Mouse (Mus musculus) kidney, embryonic 16.5 days (tissue): ENCODE measurements around the gene Safb2. TPM values are rescaled to one million over a fixed set of nuclear protein-coding genes. Genes with fewer than 3 reads are reported as not detected.
"Not testable (repeated sequence)": the region's sequence is repeated elsewhere in the genome, so short reads cannot be mapped to it uniquely, and the experiment has no call there.

Source experiments
- ATAC-seq: fragments of 200-750 bp; cut with Nextera tagmentation; 2 replicates; pipeline ENCODE4 v1.8.0; 2017; ENCODE audit warnings: moderate TSS enrichment; ENCODE audit not compliant: low FRiP score, low TSS enrichment
- H3K27ac ChIP-seq: fragments of 300-500 bp; sonication (generic); 2 replicates; pipeline ENCODE4 v1.5.1; 2014; ENCODE audit warnings: low read length
- H3K27me3 ChIP-seq: fragments of 300-500 bp; sonication (generic); 2 replicates; pipeline ENCODE4 v1.6.1; 2014; ENCODE audit warnings: low read length, control low read depth, mixed read lengths; ENCODE audit not compliant: insufficient read depth
- H3K36me3 ChIP-seq: fragments of 300-500 bp; sonication (generic); 2 replicates; pipeline ENCODE4 v1.6.1; 2014; ENCODE audit warnings: low read length, control low read depth, mixed read lengths; ENCODE audit not compliant: insufficient read depth
- H3K4me1 ChIP-seq: fragments of 300-500 bp; sonication (generic); 2 replicates; pipeline ENCODE4 v1.6.1; 2014; ENCODE audit warnings: low read length, control low read depth, mixed read lengths; ENCODE audit not compliant: insufficient read depth
- H3K4me2 ChIP-seq: fragments of 300-500 bp; sonication (generic); replicated peaks from 2 replicates; pipeline ENCODE4 v1.6.1; 2014; ENCODE audit warnings: low read depth, low read length
- H3K4me3 ChIP-seq: fragments of 300-500 bp; sonication (generic); 2 replicates; pipeline ENCODE4 v1.5.1; 2014; ENCODE audit warnings: mild to moderate bottlenecking, low read length
- H3K9ac ChIP-seq: fragments of 300-500 bp; sonication (generic); replicated peaks from 2 replicates; pipeline ENCODE4 v1.6.1; 2014; ENCODE audit warnings: low read length
- H3K9me3 ChIP-seq: fragments of 300-500 bp; sonication (generic); 2 replicates; pipeline ENCODE4 v1.6.1; 2016; ENCODE audit warnings: low read length, control low read depth
- WGBS: fragments of 180-500 bp; shearing (Covaris S2); extraction: QIAGEN DNeasy Blood & Tissue Kit; methylation state at CpG from one replicate; pipeline ENCODE4 v1.1.7; 2014; 5-methylcytosine and 5-hydroxymethylcytosine counted together
- polyA plus RNA-seq: library from polyadenylated mRNA; unstranded; fragments of >200 nt; fragmentation: Nextera tagmentation; extraction: Ambion mirVana; gene quantifications from 2 replicates; pipeline ENCODE4 v1.2.1, GENCODE M21; 2015

The Safb2 gene
- polyA plus RNA-seq, 1 experiment from 2014 or later = 80.2 TPM

DNA sequence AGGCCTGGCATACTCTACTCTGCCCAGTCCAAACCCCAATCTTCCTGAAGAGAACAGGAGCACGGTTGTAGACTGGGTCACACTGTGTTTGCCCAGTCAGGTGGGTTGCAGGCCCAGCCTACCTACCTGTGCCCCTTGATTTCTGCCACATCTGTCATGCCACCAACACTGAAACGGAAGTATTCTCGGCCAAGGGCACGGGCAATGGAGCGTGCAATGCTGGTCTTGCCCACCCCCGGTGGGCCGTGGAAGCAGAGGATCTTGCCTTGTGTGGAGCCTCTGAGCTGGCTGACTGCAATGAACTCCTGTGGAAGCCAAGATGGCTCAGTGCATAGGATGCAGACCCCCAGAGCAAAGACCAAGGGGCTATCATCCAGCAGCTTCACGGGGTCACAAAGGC lies 33.2 kb upstream of the Safb2 start:
- no peaks in the 10 kb centered on the region for H3K27me3 ChIP-seq
- H3K4me2 ChIP-seq = no peak overlapping the region
- WGBS = 70% methylated on average over 8 of the region's 8 CpGs
- no peak overlapping the region for H3K27ac ChIP-seq
- no peak overlapping the region for H3K9ac ChIP-seq
- peaks cover 68% of the 10 kb centered on the region for H3K36me3 ChIP-seq
- no peak for ATAC-seq
- no peaks in the 10 kb centered on the region for H3K9me3 ChIP-seq
- no peak overlapping the region for H3K4me3 ChIP-seq
- H3K4me1 ChIP-seq = peaks cover 17% of the 10 kb centered on the region

GRCm38 (mm10) chr17:56616725-56617124 lies 32.3 kb upstream of the Safb2 start:
- Histone ChIP-seq H3K27ac (no peak overlapping the region), H3K4me3 (no peak overlapping the region), H3K9me3 (no peaks in the 10 kb centered on the region), H3K36me3 (peaks cover 64% of the 10 kb centered on the region), H3K27me3 (no peaks in the 10 kb centered on the region), H3K9ac (no peak overlapping the region), H3K4me1 (peaks cover 23% of the 10 kb centered on the region), H3K4me2 (no peak overlapping the region)
- 93% methylated on average over 3 of the region's 3 CpGs for WGBS
- no peak for ATAC-seq

GRCm38 (mm10) chr17:56615792-56616191 lies 31.4 kb upstream of the Safb2 start:
- H3K27ac ChIP-seq = no peak overlapping the region
- ATAC-seq = no peak
- 89% methylated on average over 4 of the region's 4 CpGs for WGBS
- no peaks in the 10 kb centered on the region for H3K9me3 ChIP-seq
- H3K9ac ChIP-seq = no peak overlapping the region
- H3K36me3 ChIP-seq = peaks cover 59% of the 10 kb centered on the region
- H3K4me1 ChIP-seq = peaks cover 24% of the 10 kb centered on the region
- H3K27me3 ChIP-seq = no peaks in the 10 kb centered on the region
- H3K4me3 ChIP-seq = no peak overlapping the region
- no peak overlapping the region for H3K4me2 ChIP-seq

- peaks cover 53% of the 10 kb centered on the region for H3K36me3 ChIP-seq
- peaks cover 27% of the 10 kb centered on the region for H3K4me1 ChIP-seq
- peak overlapping the region; percentile 93 for H3K9ac ChIP-seq
- no peaks in the 10 kb centered on the region for H3K27me3 ChIP-seq
- ATAC-seq = no peak
- no peaks in the 10 kb centered on the region for H3K9me3 ChIP-seq
- WGBS = 81% methylated on average over 11 of the region's 11 CpGs
- peak overlapping the region; percentile 76; the same call in 1 of the 2 replicates for H3K4me3 ChIP-seq
- peak overlapping the region; percentile 94 for H3K4me2 ChIP-seq
- H3K27ac ChIP-seq = no peak overlapping the region
Measured at GRCm38 (mm10) chr17:56615136-56615784, 30.9 kb upstream of the Safb2 start.

DNA sequence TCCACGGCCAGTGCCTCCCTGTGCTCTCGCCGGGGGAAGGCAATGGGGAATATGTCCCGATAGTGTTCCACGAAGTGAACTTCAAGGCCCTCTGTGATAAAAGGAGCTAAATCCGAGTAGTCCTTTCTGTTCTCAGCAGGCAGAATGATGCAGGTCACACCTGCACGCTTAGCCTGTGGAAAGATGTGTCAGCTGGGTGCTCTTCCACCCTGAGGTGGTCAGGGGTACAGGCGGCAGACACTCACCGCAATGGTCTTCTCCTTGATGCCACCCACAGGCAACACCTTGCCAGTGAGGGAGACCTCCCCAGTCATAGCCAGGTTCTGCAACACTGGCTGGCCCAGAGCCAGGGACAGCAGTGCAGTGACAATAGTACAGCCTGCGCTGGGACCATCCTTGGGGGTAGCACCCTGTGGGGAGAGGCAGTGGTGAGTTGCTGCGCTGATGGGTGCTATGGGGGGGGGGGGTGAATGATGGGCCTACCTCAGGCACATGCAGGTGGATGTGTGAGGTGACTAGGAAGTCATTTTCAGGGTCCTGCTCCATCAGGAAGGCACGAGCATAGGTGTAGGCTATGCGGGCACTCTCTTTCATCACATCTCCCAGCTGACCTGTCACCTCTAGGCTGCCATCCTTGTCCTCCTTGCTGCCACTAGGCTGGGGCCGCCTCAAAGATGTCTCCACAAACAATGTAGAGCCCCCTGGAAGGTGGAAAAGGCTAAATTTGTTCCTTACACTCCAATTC lies 30.2 kb upstream of the Safb2 start:
- Histone ChIP-seq H3K9me3 (no peaks in the 10 kb centered on the region), H3K27me3 (no peaks in the 10 kb centered on the region), H3K4me1 (peaks cover 29% of the 10 kb centered on the region), H3K36me3 (peaks cover 46% of the 10 kb centered on the region), H3K27ac (peak overlapping the region; percentile 86; the same call in 1 of the 2 replicates), H3K4me3 (peak overlapping the region; percentile 76), H3K9ac (peak overlapping the region; percentile 93), H3K4me2 (peak overlapping the region; percentile 94)
- ATAC-seq = no peak
- 22% methylated on average over 14 of the region's 14 CpGs for WGBS

DNA sequence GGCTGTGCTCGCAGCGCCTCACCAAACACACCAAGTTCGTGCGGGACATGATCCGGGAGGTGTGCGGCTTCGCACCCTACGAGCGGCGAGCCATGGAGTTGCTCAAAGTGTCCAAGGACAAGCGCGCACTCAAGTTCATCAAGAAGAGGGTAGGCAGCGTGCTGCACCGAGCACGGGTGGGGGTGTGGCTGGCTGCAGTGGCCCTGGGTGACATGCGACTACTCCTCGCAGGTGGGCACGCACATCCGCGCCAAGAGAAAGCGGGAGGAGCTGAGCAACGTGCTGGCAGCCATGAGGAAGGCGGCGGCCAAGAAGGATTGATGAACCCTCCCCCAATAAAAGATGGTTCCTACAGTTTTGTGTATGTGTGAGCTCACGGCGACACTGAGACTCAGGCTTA lies 29.5 kb upstream of the Safb2 start:
- 0% methylated on average over 26 of the region's 26 CpGs for WGBS
- H3K9me3 ChIP-seq, H3K27me3 ChIP-seq, ATAC-seq: not testable (repeated sequence)
- H3K27ac ChIP-seq = peak overlapping the region; percentile 86
- H3K4me1 ChIP-seq = peaks cover 29% of the 10 kb centered on the region
- H3K4me2 ChIP-seq = peak overlapping the region; percentile 94
- H3K4me3 ChIP-seq = peak overlapping the region; percentile 76
- peak overlapping the region; percentile 93 for H3K9ac ChIP-seq
- H3K36me3 ChIP-seq = peaks cover 40% of the 10 kb centered on the region

DNA sequence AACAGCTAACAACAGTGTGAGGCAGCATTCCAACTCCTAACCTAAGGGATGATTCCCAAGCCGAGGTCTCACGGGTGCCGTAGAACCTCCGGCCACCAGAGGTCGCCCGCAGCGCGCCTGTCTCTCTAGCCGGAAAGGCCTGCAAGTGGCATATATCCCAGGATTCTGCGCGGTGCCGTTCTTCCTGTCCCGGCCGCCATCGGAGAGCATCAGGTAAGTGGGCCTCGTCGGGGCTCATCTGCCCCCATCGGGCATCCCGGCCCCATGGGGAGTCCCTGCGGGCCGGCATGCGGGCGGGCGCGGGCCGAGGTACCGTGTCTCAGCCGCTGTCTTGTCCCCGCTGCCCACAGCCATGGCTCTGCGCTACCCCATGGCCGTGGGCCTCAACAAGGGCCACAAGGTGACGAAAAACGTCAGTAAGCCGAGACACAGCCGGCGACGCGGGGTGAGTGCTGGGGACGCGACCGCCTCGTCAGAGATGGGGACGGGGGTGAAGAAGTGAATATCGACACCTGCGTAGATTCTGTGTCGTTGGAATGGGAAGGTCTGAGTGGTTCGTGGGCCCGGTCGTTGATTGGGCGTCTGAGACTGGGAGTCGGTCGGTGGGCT lies 29.0 kb upstream of the Safb2 start, which contains the start of gene Rpl36:
Gene Rpl36 (plus strand): TSS at position 181 of the 609 bp plus-strand sequence.
- Histone ChIP-seq H3K9me3 (no peaks in the 10 kb centered on the region), H3K27ac (peak within 1 kb of the TSS; percentile 86), H3K36me3 (peaks cover 34% of the 10 kb centered on the region), H3K9ac (peak within 1 kb of the TSS; percentile 93), H3K4me3 (peak within 1 kb of the TSS; percentile 76), H3K27me3 (no peaks in the 10 kb centered on the region), H3K4me1 (peaks cover 34% of the 10 kb centered on the region), H3K4me2 (peak within 1 kb of the TSS; percentile 94)
- under 1% methylated on average over 52 of the region's 52 CpGs for WGBS
- ATAC-seq = peak; percentile 47

GRCm38 (mm10) chr17:56612565-56612939 lies 28.2 kb upstream of the Safb2 start:
- not testable (repeated sequence) for H3K9ac ChIP-seq, H3K27me3 ChIP-seq, H3K4me3 ChIP-seq, H3K9me3 ChIP-seq, H3K27ac ChIP-seq, H3K4me2 ChIP-seq, ATAC-seq
- WGBS = 84% methylated on average over 10 of the region's 10 CpGs
- Histone ChIP-seq H3K4me1 (peaks cover 39% of the 10 kb centered on the region), H3K36me3 (peaks cover 28% of the 10 kb centered on the region)

GRCm38 (mm10) chr17:56611861-56612564 lies 27.6 kb upstream of the Safb2 start:
- H3K4me3 ChIP-seq = no peak overlapping the region

More at GRCm38 (mm10) chr17:56611861-56612564, 27.6 kb upstream of the Safb2 start:
- peaks cover 29% of the 10 kb centered on the region for H3K36me3 ChIP-seq
- 15% methylated on average over 14 of the region's 14 CpGs for WGBS
- H3K4me2 ChIP-seq = peak overlapping the region; percentile 35
- ATAC-seq = no peak
- H3K4me1 ChIP-seq = peaks cover 39% of the 10 kb centered on the region
- H3K9ac ChIP-seq = no peak overlapping the region
- H3K9me3 ChIP-seq = no peaks in the 10 kb centered on the region
- H3K27me3 ChIP-seq = no peaks in the 10 kb centered on the region
- no peak overlapping the region for H3K27ac ChIP-seq
